Mouse (Mus musculus) kidney, embryonic 16.5 days (tissue): ENCODE measurements around the gene Kcmf1. TPM values are rescaled to one million over a fixed set of nuclear protein-coding genes. Genes with fewer than 3 reads are reported as not detected.

Experiments
- ATAC-seq: fragments of 200-750 bp; cut with Nextera tagmentation; 2 replicates; pipeline ENCODE4 v1.8.0; 2017; ENCODE audit warnings: moderate TSS enrichment; ENCODE audit not compliant: low FRiP score, low TSS enrichment
- H3K27ac ChIP-seq: fragments of 300-500 bp; sonication (generic); 2 replicates; pipeline ENCODE4 v1.5.1; 2014; ENCODE audit warnings: low read length
- H3K27me3 ChIP-seq: fragments of 300-500 bp; sonication (generic); 2 replicates; pipeline ENCODE4 v1.6.1; 2014; ENCODE audit warnings: low read length, control low read depth, mixed read lengths; ENCODE audit not compliant: insufficient read depth
- H3K36me3 ChIP-seq: fragments of 300-500 bp; sonication (generic); 2 replicates; pipeline ENCODE4 v1.6.1; 2014; ENCODE audit warnings: low read length, control low read depth, mixed read lengths; ENCODE audit not compliant: insufficient read depth
- H3K4me1 ChIP-seq: fragments of 300-500 bp; sonication (generic); 2 replicates; pipeline ENCODE4 v1.6.1; 2014; ENCODE audit warnings: low read length, control low read depth, mixed read lengths; ENCODE audit not compliant: insufficient read depth
- H3K4me2 ChIP-seq: fragments of 300-500 bp; sonication (generic); replicated peaks from 2 replicates; pipeline ENCODE4 v1.6.1; 2014; ENCODE audit warnings: low read depth, low read length
- H3K4me3 ChIP-seq: fragments of 300-500 bp; sonication (generic); 2 replicates; pipeline ENCODE4 v1.5.1; 2014; ENCODE audit warnings: mild to moderate bottlenecking, low read length
- H3K9ac ChIP-seq: fragments of 300-500 bp; sonication (generic); replicated peaks from 2 replicates; pipeline ENCODE4 v1.6.1; 2014; ENCODE audit warnings: low read length
- H3K9me3 ChIP-seq: fragments of 300-500 bp; sonication (generic); 2 replicates; pipeline ENCODE4 v1.6.1; 2016; ENCODE audit warnings: low read length, control low read depth
- WGBS: fragments of 180-500 bp; shearing (Covaris S2); extraction: QIAGEN DNeasy Blood & Tissue Kit; methylation state at CpG from one replicate; pipeline ENCODE4 v1.1.7; 2014; 5-methylcytosine and 5-hydroxymethylcytosine counted together
- polyA plus RNA-seq: library from polyadenylated mRNA; unstranded; fragments of >200 nt; fragmentation: Nextera tagmentation; extraction: Ambion mirVana; gene quantifications from 2 replicates; pipeline ENCODE4 v1.2.1, GENCODE M21; 2015

Kcmf1 gene
- polyA plus RNA-seq, 1 experiment from 2014 or later: 28.9 TPM

DNA sequence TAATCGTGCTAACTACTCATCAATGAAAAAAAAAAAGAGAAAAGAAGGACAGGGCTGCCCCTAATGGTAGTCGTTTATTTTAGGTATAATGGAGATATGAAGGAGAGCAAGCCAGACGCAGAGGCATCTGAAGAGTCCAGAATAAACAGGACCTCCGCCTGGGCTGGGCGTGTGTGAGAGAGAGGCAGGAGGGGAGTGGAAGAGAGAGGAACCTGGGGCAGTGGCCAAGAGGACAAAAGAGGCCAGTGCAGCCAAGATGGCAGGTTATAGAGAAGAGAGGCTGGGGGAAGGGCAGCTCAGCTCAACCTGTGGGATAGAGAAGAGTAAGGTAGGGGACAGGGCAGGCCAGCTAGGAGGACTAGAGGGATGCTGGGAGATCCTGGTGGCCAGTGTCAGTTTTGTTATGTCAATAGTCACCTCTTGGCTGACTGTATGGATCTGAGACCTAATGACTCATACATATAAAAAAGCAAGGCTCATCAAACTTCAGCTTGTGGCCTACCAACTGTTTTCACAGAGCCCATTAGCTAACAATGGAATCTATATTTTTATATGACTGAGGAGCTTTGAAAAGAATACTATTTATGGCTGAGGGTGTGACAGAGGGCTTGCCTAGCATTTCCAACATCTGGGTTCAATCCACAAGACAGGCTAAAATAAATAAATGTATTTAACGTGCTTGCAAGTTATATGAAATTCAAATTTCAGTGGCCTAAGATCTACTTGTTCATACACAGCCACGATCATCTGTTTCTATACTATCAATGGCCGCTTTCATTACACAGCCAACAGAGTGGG is 16.9 kb downstream of the Kcmf1 start:
- peaks cover 19% of the 10 kb centered on the region for H3K4me1 ChIP-seq
- H3K9me3 ChIP-seq: no peaks in the 10 kb centered on the region
- H3K27ac ChIP-seq: no peak overlapping the region
- no peak overlapping the region for H3K4me2 ChIP-seq
- 73% methylated on average over 8 of the region's 8 CpGs for WGBS
- peak; percentile 39 for ATAC-seq
- H3K4me3 ChIP-seq: no peak overlapping the region
- H3K36me3 ChIP-seq: no peaks in the 10 kb centered on the region
- H3K9ac ChIP-seq: no peak overlapping the region
- no peaks in the 10 kb centered on the region for H3K27me3 ChIP-seq

DNA sequence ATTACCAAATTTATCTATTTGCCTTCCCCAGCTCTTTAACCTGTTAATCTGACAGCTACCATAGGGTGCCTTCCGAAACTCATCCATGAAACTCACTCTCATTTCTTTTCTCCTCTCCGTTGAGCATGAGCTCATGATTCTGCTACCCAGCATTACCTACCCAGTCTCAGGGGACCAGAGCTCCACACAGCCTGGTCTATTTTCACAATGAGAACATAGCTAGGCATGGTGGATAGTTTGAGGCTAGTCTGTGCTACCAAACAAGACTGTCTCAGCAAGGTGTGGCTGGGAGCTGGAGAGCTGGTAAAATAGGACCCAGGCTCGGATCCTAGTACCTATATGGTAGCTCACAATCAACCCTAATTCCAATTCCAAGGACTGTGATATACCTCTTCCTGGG is 17.6 kb downstream of the Kcmf1 start:
- no peaks in the 10 kb centered on the region for H3K27me3 ChIP-seq
- no peak for ATAC-seq
- H3K27ac ChIP-seq: no peak overlapping the region
- H3K36me3 ChIP-seq: no peaks in the 10 kb centered on the region
- H3K9ac ChIP-seq: no peak overlapping the region
- WGBS: 92% methylated on average over 3 of the region's 3 CpGs
- no peak overlapping the region for H3K4me2 ChIP-seq
- H3K4me3 ChIP-seq: no peak overlapping the region
- H3K9me3 ChIP-seq: no peaks in the 10 kb centered on the region
- H3K4me1 ChIP-seq: peaks cover 19% of the 10 kb centered on the region

GRCm38 (mm10) chr6:72881619-72881979 is 18.2 kb downstream of the Kcmf1 start:
- H3K9ac ChIP-seq: no peak overlapping the region
- 50% methylated on average over 1 of the region's 1 CpGs for WGBS
- H3K4me2 ChIP-seq: no peak overlapping the region
- ATAC-seq: no peak
- H3K4me1 ChIP-seq: peaks cover 19% of the 10 kb centered on the region
- no peaks in the 10 kb centered on the region for H3K36me3 ChIP-seq
- H3K9me3 ChIP-seq: no peaks in the 10 kb centered on the region
- H3K27ac ChIP-seq: no peak overlapping the region
- no peak overlapping the region for H3K4me3 ChIP-seq
- no peaks in the 10 kb centered on the region for H3K27me3 ChIP-seq

DNA sequence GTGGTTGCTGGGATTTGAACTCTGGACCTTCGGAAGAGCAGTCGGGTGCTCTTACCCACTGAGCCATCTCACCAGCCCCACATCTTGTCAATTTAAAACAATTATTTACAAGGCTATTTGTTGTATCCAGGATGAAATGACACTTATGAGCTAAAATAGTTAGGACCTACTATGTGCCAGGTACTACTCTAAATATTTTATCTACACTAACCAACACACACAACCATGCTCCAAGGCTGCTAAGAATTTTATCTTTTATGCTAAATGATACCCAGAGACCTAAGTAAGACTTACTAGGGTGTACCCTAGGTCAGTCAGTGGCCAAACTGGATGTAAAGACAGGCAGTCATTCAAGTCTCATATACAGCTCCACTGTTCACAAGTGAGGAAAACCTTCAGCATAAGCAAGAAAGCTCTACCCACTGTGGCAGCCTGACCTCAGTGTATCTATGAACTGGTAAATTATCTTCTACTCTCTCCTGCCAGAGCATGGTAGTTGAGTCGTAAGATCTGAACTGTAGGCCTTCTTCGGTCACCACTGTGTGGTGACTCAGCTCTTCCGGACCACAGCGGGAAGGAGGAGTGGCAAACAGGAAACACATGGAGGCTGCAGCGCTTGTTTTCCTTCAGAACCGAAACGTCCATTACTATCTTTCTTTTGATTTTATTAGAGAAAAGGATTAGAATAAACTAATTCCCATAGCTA is 18.7 kb downstream of the Kcmf1 start:
- Histone ChIP-seq H3K9ac (no peak overlapping the region), H3K27me3 (no peaks in the 10 kb centered on the region), H3K36me3 (no peaks in the 10 kb centered on the region), H3K27ac (no peak overlapping the region), H3K4me1 (peaks cover 19% of the 10 kb centered on the region), H3K9me3 (no peaks in the 10 kb centered on the region), H3K4me2 (no peak overlapping the region), H3K4me3 (no peak overlapping the region)
- ATAC-seq: no peak
- WGBS: 83% methylated on average over 9 of the region's 9 CpGs

DNA sequence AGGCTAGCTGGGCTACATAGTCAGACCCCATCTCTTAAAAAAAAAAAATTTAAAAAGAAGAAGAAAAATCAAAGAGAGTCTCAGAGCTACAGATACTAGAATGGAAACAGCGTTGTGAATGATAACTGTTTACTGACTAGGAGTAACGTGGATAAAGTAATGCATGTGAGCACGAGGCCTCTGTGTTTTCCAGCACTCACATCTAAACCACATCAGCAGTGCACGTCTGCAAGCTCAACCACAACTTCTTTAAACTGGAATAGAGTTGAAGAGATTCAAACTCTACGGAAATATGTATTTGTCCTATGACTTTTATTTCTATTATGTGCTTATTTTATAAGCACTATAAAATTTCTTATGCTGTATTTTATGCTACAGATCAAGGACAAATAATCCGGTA is 23.1 kb downstream of the Kcmf1 start:
- Histone ChIP-seq H3K4me1 (peaks cover 18% of the 10 kb centered on the region), H3K9ac (no peak overlapping the region), H3K27me3 (no peaks in the 10 kb centered on the region), H3K27ac (no peak overlapping the region), H3K4me3 (no peak overlapping the region), H3K4me2 (no peak overlapping the region), H3K9me3 (no peaks in the 10 kb centered on the region), H3K36me3 (no peaks in the 10 kb centered on the region)
- WGBS: 89% methylated on average over 6 of the region's 6 CpGs
- ATAC-seq: no peak

DNA sequence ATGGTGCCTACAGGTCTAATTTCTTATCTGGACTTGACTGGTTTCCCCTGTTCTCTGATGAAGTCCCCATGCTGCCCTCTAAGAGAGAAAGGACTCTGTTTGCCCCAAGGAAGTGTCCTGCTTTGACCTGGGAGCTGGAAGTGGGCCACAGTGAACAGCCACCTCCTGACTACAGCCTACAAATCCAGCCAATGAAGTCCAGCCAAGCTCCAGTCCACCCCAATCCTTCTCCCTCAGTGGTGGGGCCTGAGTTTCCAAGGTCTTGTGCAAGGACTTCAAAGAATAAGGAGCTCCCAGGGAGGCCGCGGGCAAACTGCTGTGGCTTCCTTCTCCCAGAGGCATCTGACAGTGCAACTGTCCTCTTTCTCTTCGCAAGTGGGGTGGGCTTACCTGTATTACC is 26.4 kb downstream of the Kcmf1 start:
- Histone ChIP-seq H3K9me3 (no peaks in the 10 kb centered on the region), H3K27me3 (no peaks in the 10 kb centered on the region), H3K27ac (no peak overlapping the region), H3K36me3 (no peaks in the 10 kb centered on the region), H3K4me1 (peaks cover 23% of the 10 kb centered on the region), H3K4me3 (no peak overlapping the region), H3K4me2 (no peak overlapping the region), H3K9ac (no peak overlapping the region)
- 94% methylated on average over 3 of the region's 3 CpGs for WGBS
- ATAC-seq: no peak

DNA sequence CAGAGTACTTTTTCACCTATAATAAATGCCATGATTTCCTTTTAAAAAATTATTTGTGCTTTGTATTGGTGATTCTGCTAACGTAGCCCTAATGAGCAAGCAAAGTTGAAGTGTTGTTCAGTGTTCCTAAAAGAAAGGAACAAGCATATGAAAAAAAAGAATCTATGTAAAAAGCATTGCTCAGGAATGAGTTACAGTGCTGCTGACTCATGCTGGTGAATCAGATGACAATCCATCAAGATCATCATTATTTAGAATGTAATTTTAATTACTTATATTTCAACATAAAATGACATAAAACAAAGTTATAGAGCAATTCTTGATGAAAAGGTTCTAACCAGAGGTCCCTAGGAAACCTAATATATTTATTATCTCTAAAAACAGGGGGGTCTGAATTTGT is 27.5 kb downstream of the Kcmf1 start:
- Histone ChIP-seq H3K9ac (no peak overlapping the region), H3K27me3 (no peaks in the 10 kb centered on the region), H3K4me3 (no peak overlapping the region), H3K27ac (no peak overlapping the region), H3K36me3 (no peaks in the 10 kb centered on the region), H3K4me1 (peaks cover 23% of the 10 kb centered on the region), H3K4me2 (no peak overlapping the region), H3K9me3 (no peaks in the 10 kb centered on the region)
- ATAC-seq: no peak
- 96% methylated on average over 1 of the region's 1 CpGs for WGBS

- Histone ChIP-seq H3K9ac (no peak overlapping the region), H3K4me2 (no peak overlapping the region), H3K4me1 (peaks cover 23% of the 10 kb centered on the region), H3K27ac (peak overlapping the region; percentile 11), H3K4me3 (no peak overlapping the region), H3K36me3 (no peaks in the 10 kb centered on the region), H3K9me3 (no peaks in the 10 kb centered on the region), H3K27me3 (no peaks in the 10 kb centered on the region)
- ATAC-seq: no peak
- 64% methylated on average over 8 of the region's 8 CpGs for WGBS
Measured at GRCm38 (mm10) chr6:72869601-72870000, 30.2 kb downstream of the Kcmf1 start.

DNA sequence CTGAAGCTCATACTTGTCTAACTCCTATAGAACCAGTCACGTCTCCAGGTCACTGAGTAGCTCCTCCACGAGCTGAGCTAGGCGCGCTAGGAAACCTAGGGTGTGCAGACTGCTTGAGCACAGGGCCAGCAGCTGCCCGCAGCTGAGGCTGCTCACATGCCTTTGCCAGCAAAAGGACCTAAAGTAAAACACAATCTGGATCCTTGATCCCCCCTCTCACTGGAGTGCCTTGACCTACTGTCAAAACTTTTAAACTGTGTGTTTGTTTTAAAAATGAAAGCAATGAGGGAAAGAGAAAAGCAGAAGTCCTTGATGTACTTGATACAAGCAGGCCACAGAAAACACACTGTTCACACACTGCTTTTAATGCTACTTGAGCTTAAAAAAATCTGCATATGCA is 31.1 kb downstream of the Kcmf1 start:
- H3K27me3 ChIP-seq: no peaks in the 10 kb centered on the region
- peaks cover 19% of the 10 kb centered on the region for H3K4me1 ChIP-seq
- H3K4me3 ChIP-seq: no peak overlapping the region
- no peak overlapping the region for H3K9ac ChIP-seq
- no peak for ATAC-seq
- H3K9me3 ChIP-seq: no peaks in the 10 kb centered on the region
- peak overlapping the region; percentile 35; the same call in 1 of the 2 replicates for H3K27ac ChIP-seq
- no peak overlapping the region for H3K4me2 ChIP-seq
- 70% methylated on average over 5 of the region's 5 CpGs for WGBS
- no peaks in the 10 kb centered on the region for H3K36me3 ChIP-seq

DNA sequence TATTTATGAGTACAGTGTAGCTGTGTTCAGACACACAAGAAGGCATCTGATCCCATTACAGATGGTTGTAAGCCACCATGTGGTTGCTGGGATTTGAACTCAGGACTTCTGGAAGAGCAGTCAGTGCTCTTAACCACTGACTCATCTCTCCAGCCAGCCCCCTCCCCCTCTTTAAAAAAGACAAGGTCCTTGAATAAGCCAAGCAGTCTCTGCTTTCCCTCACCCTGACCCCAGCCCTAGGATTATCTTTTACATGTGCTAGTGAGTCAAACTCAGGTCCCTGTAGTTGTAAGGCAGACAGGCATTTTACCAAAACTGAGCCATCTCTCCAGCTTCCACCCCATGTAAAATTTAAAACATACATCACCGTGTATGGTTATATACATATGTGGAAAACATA is 32.0 kb downstream of the Kcmf1 start:
- Histone ChIP-seq H3K27me3 (no peaks in the 10 kb centered on the region), H3K4me3 (no peak overlapping the region), H3K4me1 (peaks cover 19% of the 10 kb centered on the region), H3K36me3 (peaks cover 4% of the 10 kb centered on the region; the same call in 1 of the 2 replicates), H3K27ac (no peak overlapping the region), H3K4me2 (no peak overlapping the region), H3K9ac (no peak overlapping the region), H3K9me3 (no peaks in the 10 kb centered on the region)
- WGBS: 89% methylated on average over 1 of the region's 1 CpGs
- no peak for ATAC-seq
